Mouse (Mus musculus): ENCODE data around the gene Nmnat3. TPM values are rescaled to one million over a fixed set of nuclear protein-coding genes. Genes with fewer than 3 reads are reported as not detected.

Gene Nmnat3
- total RNA-seq, 2 experiments from 2014 or later = 34.0 to 45.5 TPM

- ATAC-seq (replicated peaks; ENCODE audit: low FRiP score, low TSS enrichment, poor library complexity, severe bottlenecking) = no peak
Observed at GRCm38 (mm10) chr9:98307011-98307410, 19.8 kb downstream of the Nmnat3 start.

GRCm38 (mm10) chr9:98311316-98311965, 24.2 kb downstream of the Nmnat3 start:
- ATAC-seq (replicated peaks; ENCODE audit: low FRiP score, low TSS enrichment, poor library complexity, severe bottlenecking) = no peak

GRCm38 (mm10) chr9:98312622-98313374, 25.6 kb downstream of the Nmnat3 start:
- ATAC-seq (replicated peaks; ENCODE audit: low FRiP score, low TSS enrichment, poor library complexity, severe bottlenecking) = no peak

GRCm38 (mm10) chr9:98313587-98313986, 26.4 kb downstream of the Nmnat3 start:
- ATAC-seq (replicated peaks; ENCODE audit: low FRiP score, low TSS enrichment, poor library complexity, severe bottlenecking) = peak; percentile 93

GRCm38 (mm10) chr9:98314059-98314650, 26.9 kb downstream of the Nmnat3 start:
- peak; percentile 67 for ATAC-seq (replicated peaks; ENCODE audit: low FRiP score, low TSS enrichment, poor library complexity, severe bottlenecking)

GRCm38 (mm10) chr9:98317897-98318296, 30.7 kb downstream of the Nmnat3 start:
- ATAC-seq (replicated peaks; ENCODE audit: low FRiP score, low TSS enrichment, poor library complexity, severe bottlenecking) = no peak

- no peak for ATAC-seq (replicated peaks; ENCODE audit: low FRiP score, low TSS enrichment, poor library complexity, severe bottlenecking)
Observed at GRCm38 (mm10) chr9:98318875-98319274, 31.6 kb downstream of the Nmnat3 start.

- ATAC-seq (replicated peaks; ENCODE audit: low FRiP score, low TSS enrichment, poor library complexity, severe bottlenecking) = no peak
Observed at GRCm38 (mm10) chr9:98320785-98321184, 33.5 kb downstream of the Nmnat3 start.

- no peak for ATAC-seq (replicated peaks; ENCODE audit: low FRiP score, low TSS enrichment, poor library complexity, severe bottlenecking)
Observed at GRCm38 (mm10) chr9:98326088-98326487, 38.9 kb downstream of the Nmnat3 start.

GRCm38 (mm10) chr9:98328415-98329176, 41.4 kb downstream of the Nmnat3 start:
- no peak for ATAC-seq (replicated peaks; ENCODE audit: low FRiP score, low TSS enrichment, poor library complexity, severe bottlenecking)

GRCm38 (mm10) chr9:98329274-98330105, 42.3 kb downstream of the Nmnat3 start:
- no peak for ATAC-seq (replicated peaks; ENCODE audit: low FRiP score, low TSS enrichment, poor library complexity, severe bottlenecking)

GRCm38 (mm10) chr9:98333219-98333754, 46.1 kb downstream of the Nmnat3 start:
- ATAC-seq (replicated peaks; ENCODE audit: low FRiP score, low TSS enrichment, poor library complexity, severe bottlenecking) = peak; percentile 67

GRCm38 (mm10) chr9:98337881-98338769, 50.9 kb downstream of the Nmnat3 start:
- ATAC-seq (replicated peaks; ENCODE audit: low FRiP score, low TSS enrichment, poor library complexity, severe bottlenecking) = no peak

GRCm38 (mm10) chr9:98339971-98340370, 52.7 kb downstream of the Nmnat3 start:
- ATAC-seq (replicated peaks; ENCODE audit: low FRiP score, low TSS enrichment, poor library complexity, severe bottlenecking) = no peak

- no peak for ATAC-seq (replicated peaks; ENCODE audit: low FRiP score, low TSS enrichment, poor library complexity, severe bottlenecking)
Observed at GRCm38 (mm10) chr9:98340427-98340826, 53.2 kb downstream of the Nmnat3 start.

GRCm38 (mm10) chr9:98345840-98346239, 58.6 kb downstream of the Nmnat3 start:
- peak; percentile 80 for ATAC-seq (replicated peaks; ENCODE audit: low FRiP score, low TSS enrichment, poor library complexity, severe bottlenecking)

GRCm38 (mm10) chr9:98346240-98346639, 59.0 kb downstream of the Nmnat3 start:
- ATAC-seq (replicated peaks; ENCODE audit: low FRiP score, low TSS enrichment, poor library complexity, severe bottlenecking) = no peak

- ATAC-seq (replicated peaks; ENCODE audit: low FRiP score, low TSS enrichment, poor library complexity, severe bottlenecking) = no peak
Observed at GRCm38 (mm10) chr9:98347021-98347420, 59.8 kb downstream of the Nmnat3 start.
